Comparison of ENCODE assay signal across 1 mouse cellular context in the genomic region with DNA sequence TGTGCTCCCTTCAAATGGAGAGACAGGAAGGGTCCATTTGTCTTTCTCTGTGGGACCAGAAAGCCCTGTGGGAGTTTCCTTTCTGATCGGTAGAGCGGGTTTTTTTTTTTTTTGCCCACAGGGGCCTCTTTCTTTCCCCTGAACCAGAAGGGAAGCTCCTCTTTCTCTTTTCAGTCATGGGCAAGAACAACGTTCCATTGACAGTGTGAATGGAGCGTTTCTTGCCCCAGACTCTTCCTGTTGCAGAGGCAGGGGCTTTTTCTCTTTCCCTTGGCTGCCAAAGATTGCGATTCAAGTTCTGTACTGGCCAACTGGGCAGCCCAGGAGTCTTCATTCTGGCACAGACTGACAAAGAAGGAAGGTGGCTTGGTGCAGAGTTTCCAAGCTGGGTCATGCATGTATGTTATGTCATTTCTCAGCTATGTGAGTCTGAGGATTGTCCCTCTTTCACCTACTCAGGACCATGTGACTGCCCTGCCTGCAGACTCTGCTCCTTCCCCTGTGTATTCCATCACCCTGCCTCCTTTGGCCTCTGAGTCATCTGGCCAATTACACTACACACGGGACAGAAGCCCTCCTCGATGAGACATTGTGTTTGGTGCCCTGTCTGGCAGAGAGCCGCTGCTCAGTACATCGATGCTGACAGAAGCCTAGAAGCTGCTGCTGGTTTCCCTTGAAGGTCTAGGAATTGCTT.
TF ChIP-seq lines count a peak whose summit lies in the region.

No protein-coding gene starts in this region.

TF ChIP-seq in C2C12, 6 proteins besides CTCF, POLR2A, EP300 and RAD21 (continued from another document):
- peak; percentile 69 for TF ChIP-seq MAX (IDR thresholded peaks at IDR 0.05)
